Mouse (Mus musculus) E14TG2a.4 (cell line): ENCODE results near the gene Teddm3.
"Not testable (repeated sequence)": the region's sequence is repeated elsewhere in the genome, so short reads cannot be mapped to it uniquely, and the experiment has no call there.

Source experiments
- H3K27me3 ChIP-seq: 2 replicates; pipeline ENCODE4 v1.6.1; 2014; ENCODE audit warnings: low read length, control low read depth; ENCODE audit not compliant: insufficient read depth
- H3K36me3 ChIP-seq: 2 replicates; pipeline ENCODE4 v1.6.1; 2014; ENCODE audit warnings: low read length, control low read depth; ENCODE audit not compliant: insufficient read depth
- H3K4me1 ChIP-seq: replicated peaks from 2 replicates; pipeline ENCODE4 v1.6.1; 2014; ENCODE audit warnings: low read depth, low read length, control low read depth
- H3K4me3 ChIP-seq: replicated peaks from 2 replicates; pipeline ENCODE4 v1.5.1; 2014; ENCODE audit warnings: mild to moderate bottlenecking, low read length
- H3K9me3 ChIP-seq: 2 replicates; pipeline ENCODE4 v1.6.1; 2014; ENCODE audit warnings: low read length, control low read depth
- CTCF ChIP-seq: conservative IDR thresholded peaks from 2 replicates; pipeline ENCODE4 v1.5.1; 2014; ENCODE audit warnings: low read length
- NANOG ChIP-seq: IDR thresholded peaks from 2 replicates; pipeline ENCODE4 v1.6.1; 2014; ENCODE audit warnings: borderline replicate concordance, low read length, mixed read lengths
- POU5F1 ChIP-seq: IDR thresholded peaks from 2 replicates; pipeline ENCODE4 v1.6.1; 2014; ENCODE audit warnings: low read length, borderline replicate concordance

Gene Teddm3

DNA sequence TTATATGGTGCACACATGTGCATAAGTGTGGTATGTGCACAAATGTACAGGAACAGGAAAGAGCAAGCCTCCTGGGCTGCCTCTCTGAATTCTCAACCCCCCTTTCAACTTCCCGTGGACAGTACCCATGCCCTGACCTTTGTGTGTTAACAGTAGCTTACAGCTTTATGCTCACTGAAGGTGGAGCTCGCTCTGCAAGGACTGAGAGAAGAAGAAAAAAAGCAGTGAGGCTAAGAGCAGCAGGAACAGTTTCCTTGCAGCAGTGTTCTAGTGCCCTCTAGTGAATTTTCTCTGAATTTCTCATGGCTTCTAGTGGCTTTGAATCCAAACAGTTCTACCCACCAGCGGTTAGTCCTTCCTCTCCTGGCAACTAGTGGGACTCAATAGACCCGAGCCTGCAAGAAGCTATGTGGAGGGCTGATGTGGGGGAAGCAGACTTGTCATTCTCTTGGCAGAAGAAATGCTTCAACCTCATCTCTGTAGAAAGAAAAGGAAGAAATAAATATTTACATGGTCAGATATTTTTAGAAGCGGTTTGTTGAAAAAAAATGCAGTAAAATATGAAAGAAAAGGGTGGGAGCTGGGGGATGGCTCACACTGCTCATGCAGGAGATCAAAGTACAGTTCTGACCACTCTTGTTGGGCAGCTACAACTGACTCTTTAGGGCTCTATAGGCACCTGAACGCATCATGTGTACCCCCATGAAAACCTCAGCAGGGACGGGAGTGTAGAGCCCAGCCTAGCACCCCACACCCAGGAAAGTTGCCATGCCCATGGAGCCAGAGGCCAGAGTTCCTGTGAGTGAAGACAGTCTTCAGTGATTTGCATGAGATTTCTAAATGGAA lies 38.9 kb upstream of the Teddm3 start:
- 0 out of 2 replicates have a peak, but pooled peaks cover 3% of the 10 kb centered on the region for H3K9me3 ChIP-seq
- no peaks in the 10 kb centered on the region for H3K36me3 ChIP-seq
- no peak for TF ChIP-seq NANOG
- peak; percentile 92 for TF ChIP-seq CTCF
- no peak for TF ChIP-seq POU5F1
- peaks cover 33% of the 10 kb centered on the region for H3K4me1 ChIP-seq
- H3K27me3 ChIP-seq = no peaks in the 10 kb centered on the region
- no peak overlapping the region for H3K4me3 ChIP-seq

DNA sequence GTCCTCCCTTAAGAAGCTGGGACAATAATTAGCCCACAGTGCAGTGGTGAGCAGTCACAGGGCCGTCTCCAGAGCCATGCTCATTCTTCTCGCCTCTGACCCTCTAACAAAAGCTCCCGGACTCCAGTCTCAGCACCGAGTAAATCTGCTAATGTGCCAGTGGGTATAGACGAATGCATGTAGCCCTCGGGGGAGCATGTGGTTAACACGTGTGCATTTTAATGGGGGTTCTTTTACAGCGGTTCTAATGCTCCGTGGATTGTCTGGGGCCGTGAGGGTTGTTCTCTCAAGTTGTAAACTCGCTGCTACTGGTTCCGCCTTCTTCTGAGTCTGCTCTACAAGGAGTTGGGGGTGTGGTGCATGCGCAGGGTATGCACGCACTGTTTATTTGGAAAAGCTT lies 37.8 kb upstream of the Teddm3 start:
- no peak for TF ChIP-seq POU5F1
- no peak for TF ChIP-seq NANOG
- no peak for TF ChIP-seq CTCF
- Histone ChIP-seq H3K27me3 (no peaks in the 10 kb centered on the region), H3K4me3 (no peak overlapping the region), H3K9me3 (0 out of 2 replicates have a peak, but pooled peaks cover 3% of the 10 kb centered on the region), H3K4me1 (peaks cover 35% of the 10 kb centered on the region), H3K36me3 (no peaks in the 10 kb centered on the region)

DNA sequence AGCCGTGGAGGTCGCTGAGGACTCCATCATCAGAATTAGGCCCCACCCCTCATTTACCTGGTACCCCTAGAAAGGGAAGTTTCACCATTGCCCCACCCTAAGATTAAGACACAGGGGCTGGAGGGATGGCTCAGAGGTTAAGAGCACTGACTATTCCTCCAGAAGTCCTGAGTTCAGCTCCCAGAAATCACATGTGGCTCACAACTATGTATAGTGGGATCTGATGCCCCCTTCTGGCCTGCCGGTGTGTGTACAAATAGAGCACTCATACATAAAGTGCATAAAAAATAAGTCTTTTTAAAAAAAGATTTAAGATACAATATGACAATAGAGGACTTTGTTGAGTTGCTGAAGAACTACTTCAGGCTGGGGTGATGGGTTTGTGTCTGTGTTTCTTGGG lies 34.5 kb upstream of the Teddm3 start:
- H3K4me1 ChIP-seq = peaks cover 23% of the 10 kb centered on the region
- no peaks in the 10 kb centered on the region for H3K27me3 ChIP-seq
- peaks cover 14% of the 10 kb centered on the region for H3K9me3 ChIP-seq
- no peak for TF ChIP-seq POU5F1
- TF ChIP-seq CTCF = peak; percentile 49
- no peaks in the 10 kb centered on the region for H3K36me3 ChIP-seq
- no peak overlapping the region for H3K4me3 ChIP-seq

DNA sequence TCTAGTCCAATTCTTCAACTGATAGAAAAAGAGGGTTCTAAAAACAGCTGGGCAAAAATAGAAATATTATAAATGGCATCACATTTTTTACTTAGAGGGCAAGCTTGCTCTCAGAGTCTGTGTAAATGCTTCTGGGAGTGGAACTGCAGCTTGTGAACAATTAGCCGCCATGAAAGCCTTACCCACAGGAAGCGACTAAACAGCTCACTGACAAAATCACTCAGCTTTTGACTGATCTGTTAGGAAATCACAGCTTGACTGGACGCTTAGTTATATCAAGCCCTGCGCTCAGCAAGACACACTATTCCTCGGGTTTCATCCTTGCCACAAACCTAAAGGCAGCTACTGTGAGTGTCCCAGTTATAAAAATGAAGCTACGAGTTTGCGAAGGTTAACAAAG lies 33.8 kb upstream of the Teddm3 start:
- Histone ChIP-seq H3K27me3 (no peaks in the 10 kb centered on the region), H3K36me3 (no peaks in the 10 kb centered on the region), H3K4me3 (no peak overlapping the region), H3K4me1 (peaks cover 23% of the 10 kb centered on the region), H3K9me3 (peaks cover 18% of the 10 kb centered on the region)
- TF ChIP-seq NANOG = peak; percentile 40; the same call in 1 of the 2 replicates
- TF ChIP-seq POU5F1 = no peak

DNA sequence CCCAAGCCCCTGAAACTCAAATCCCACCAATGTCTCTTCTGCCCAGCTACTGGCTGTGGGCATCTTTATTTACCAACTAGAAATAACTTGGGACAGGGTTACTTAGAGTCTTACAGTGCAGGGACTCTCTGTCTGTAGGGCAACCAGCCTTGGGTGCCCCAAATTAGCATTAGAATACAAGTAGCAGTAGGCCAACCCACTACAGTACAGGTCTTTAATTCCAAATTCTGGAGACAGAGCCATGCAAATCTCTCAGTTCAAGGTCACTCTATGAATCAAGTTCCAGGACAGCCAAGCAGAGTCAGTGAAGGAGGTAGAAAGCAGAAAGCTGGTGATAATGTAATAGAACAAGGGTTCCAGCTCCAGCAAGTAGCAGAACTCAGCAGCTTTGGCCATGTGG lies 30.9 kb upstream of the Teddm3 start:
- no peak overlapping the region for H3K4me3 ChIP-seq
- H3K27me3 ChIP-seq = no peaks in the 10 kb centered on the region
- peaks cover 32% of the 10 kb centered on the region for H3K9me3 ChIP-seq
- H3K36me3 ChIP-seq = no peaks in the 10 kb centered on the region
- peaks cover 23% of the 10 kb centered on the region for H3K4me1 ChIP-seq
- TF ChIP-seq NANOG (no peak), POU5F1 (no peak), CTCF (no peak)

DNA sequence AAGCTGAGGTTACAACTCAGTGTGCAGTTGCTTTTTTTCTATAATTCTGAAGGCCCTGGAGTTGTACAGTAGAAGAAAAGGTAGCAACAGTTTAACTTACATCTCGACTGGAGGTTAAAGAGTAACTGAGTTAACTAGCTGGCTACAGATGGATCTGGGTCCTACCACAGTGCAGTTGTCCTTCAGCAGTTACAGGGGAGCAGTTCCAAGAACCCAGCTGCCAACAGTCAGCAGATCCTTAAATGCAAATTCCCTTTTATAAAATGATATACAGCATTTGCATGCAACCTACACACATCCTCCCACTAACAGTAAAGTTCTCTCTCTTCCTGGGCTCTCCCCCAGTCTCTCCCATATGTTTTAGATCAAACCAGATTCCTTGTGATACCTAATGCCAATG lies 28.3 kb upstream of the Teddm3 start:
- TF ChIP-seq NANOG (no peak), POU5F1 (no peak), CTCF (no peak)

DNA sequence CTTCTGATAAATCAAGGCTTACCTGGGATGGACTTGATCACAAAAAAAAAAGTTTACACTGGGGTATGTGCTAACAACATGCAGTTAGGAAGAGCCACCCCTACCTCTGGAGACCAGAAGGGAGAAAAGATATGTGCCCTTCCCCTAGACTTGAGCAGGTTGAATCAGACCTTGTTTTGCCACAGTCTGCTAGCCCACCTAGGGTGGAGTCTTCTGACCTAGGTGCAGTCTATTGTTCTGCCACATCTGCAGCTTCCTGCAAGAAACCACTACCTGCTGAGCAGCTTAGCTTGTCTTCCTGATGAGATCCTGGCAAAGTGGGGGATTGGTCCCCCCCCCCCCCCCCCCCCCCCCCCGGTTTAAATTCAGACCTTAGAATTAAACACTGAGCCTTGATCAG lies 21.4 kb upstream of the Teddm3 start:
- no peaks in the 10 kb centered on the region for H3K27me3 ChIP-seq
- peaks cover 89% of the 10 kb centered on the region for H3K9me3 ChIP-seq
- peaks cover 5% of the 10 kb centered on the region for H3K36me3 ChIP-seq
- H3K4me1 ChIP-seq = no peaks in the 10 kb centered on the region
- no peak overlapping the region for H3K4me3 ChIP-seq
- no peak for TF ChIP-seq POU5F1
- TF ChIP-seq CTCF = no peak
- TF ChIP-seq NANOG = no peak

More for the DNA sequence above, 28.3 kb upstream of the Teddm3 start:
- Histone ChIP-seq H3K4me3 (no peak overlapping the region), H3K27me3 (no peaks in the 10 kb centered on the region), H3K36me3 (no peaks in the 10 kb centered on the region), H3K4me1 (peaks cover 10% of the 10 kb centered on the region), H3K9me3 (peaks cover 53% of the 10 kb centered on the region)

DNA sequence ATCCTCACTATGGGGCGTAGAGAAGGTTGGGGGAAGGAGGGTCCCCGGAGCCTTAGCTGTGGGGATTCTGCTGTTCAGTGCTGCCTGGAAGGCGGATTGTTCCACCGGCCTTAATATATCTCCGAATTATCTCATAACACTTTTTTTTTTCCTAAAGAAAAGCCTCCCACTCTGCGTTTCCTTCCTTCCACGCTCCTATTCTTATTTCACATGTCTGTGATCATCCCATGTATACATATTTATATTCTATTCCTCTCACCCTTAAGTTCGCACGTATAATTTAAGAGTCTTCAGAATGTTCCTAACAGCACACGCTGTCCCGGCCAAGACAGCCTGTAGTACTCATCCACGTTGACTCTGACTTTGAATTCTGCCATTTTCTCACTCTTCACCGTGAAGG lies 14.9 kb upstream of the Teddm3 start:
- Histone ChIP-seq H3K9me3 (peaks cover 56% of the 10 kb centered on the region), H3K36me3 (peaks cover 5% of the 10 kb centered on the region), H3K4me1 (peaks cover 8% of the 10 kb centered on the region), H3K27me3 (no peaks in the 10 kb centered on the region), H3K4me3 (no peak overlapping the region)
- TF ChIP-seq POU5F1 (no peak), CTCF (no peak), NANOG (no peak)

DNA sequence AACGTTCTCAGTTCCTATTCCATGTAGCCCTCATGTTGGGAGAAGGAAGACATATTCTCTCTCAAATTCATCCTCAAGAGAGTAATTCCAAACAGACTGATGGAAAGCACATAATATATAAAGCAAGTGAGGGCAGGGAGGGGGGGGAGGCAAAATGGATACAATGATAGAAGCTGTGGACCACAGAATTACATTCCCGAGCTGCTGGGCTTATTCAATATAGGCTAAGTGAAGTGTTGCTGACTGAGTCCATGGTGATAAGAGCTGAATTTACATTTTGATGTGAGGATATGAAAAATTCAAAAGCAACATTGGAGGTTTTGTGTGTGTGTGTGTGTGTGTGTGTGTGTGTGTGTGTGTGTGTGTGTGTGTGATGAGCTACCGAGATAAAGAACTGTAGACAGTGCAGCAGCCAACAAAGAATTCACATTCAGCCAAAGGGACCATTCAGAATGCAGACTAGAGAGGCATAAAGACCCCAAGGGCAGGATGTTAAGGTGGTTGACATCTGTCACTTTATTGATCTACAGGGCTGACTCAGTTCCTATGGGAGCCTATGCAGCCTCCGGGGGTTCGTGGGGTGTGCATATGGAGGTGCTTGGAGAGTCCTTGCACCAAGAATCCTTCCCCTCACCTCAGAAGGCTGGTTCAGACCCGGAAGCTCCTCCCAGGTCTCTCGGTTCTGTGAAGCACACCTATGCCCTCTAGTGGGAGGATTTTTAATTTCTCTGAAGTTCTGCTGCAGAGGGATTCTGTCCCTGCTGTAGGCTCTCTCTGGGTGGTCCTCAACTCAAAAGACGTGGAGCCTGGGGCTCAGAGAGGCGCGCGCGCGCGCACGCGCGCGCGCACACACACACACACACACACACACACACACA lies 11.8 kb upstream of the Teddm3 start:
- not testable (repeated sequence) for H3K27me3 ChIP-seq, H3K4me3 ChIP-seq, H3K36me3 ChIP-seq
- Histone ChIP-seq H3K9me3 (peaks cover 50% of the 10 kb centered on the region), H3K4me1 (peaks cover 17% of the 10 kb centered on the region)

DNA sequence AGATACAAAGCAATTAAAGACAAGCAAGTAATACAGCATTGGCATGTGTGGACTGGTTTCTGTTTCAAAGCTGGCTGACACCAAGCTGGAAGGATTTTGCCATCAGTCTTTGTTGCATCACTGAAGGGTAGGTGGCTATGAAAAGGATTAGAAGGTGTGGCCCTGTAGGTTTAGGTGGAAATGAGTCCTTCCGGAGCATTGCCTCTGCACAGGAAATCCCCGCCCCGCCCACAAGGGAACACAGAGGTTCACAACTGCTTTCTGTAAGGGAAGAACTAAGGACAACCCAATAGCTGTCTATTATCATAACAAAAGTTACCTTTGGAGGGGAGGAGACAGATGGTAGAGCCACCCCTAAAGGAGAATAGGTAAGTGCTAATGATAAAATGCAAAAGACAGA lies 9.6 kb upstream of the Teddm3 start:
- H3K4me3 ChIP-seq, H3K36me3 ChIP-seq, H3K27me3 ChIP-seq: not testable (repeated sequence)
- H3K9me3 ChIP-seq = peaks cover 31% of the 10 kb centered on the region
- H3K4me1 ChIP-seq = peaks cover 32% of the 10 kb centered on the region

DNA sequence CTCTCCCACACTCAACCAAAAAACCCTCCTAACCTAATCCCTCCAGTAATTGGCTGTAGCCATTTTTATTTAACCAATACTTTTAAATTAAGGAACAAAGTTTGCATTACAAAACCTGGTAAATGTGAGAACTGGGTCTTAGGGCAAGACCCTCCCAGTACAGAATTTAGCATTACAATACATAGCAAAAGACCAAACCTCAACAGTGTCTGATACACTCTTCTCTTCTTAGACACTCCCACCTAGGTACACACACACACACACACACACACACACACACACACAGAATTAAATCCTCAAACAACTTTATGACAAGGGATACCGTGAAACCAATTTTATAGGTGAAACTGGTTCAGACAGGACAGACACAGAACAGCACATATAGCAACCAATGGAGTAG lies 5.4 kb upstream of the Teddm3 start:
- not testable (repeated sequence) for H3K27me3 ChIP-seq, H3K36me3 ChIP-seq, H3K4me3 ChIP-seq
- Histone ChIP-seq H3K9me3 (peaks cover 25% of the 10 kb centered on the region), H3K4me1 (peaks cover 56% of the 10 kb centered on the region)
